In the genomic region with DNA sequence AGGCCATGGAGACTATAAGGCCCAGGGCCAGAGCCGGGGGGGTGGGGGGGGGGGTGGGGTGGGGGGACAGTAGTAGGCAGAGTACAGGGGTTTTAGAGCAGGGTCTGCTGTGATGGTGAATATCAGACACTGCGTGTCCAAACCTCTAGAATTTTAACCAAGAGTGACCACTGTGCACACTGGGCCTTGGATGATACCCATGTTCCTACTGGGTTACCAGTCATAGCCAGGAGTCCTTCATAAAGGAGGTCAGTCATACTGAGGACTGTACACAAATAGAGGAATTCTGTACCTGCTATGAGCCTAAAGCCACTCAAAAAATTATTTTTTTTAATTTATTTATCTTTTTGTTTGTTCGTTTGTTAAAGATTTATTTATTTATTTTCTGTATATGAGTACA, we compare ENCODE assay signal across 17 mouse cellular contexts.
DNase-seq lines count a peak whose midpoint lies in the region; ATAC-seq lines count a peak whose summit lies in the region.
"Had no signal": no experiment of that assay in that cellular context is flagged by ENCODE, and none has a peak within 500 bp of the region (broad histone marks: within the 10 kb centered on the region; RNA-seq: fewer than 3 reads in every experiment).

No protein-coding gene starts in this region.

- ATAC-seq in cerebellum, adult (ENCODE audit: insufficient number of reproducible peaks, low FRiP score, low TSS enrichment), result no peak
- ATAC-seq: activated CD4-positive, CD25-positive, alpha-beta regulatory T cell, adult 4 months; CD4-positive, CD25-positive, alpha-beta regulatory T cell, adult 4 months; Patski had no signal

- peak; percentile 60 for DNase-seq in cerebellum, adult 9-10 months
- DNase-seq in cerebellum, adult 9-11 months, result peak; percentile 46
- no peak for DNase-seq in cerebellum, postnatal 36 days
- DNase-seq: adrenal gland, adult 2 months; adrenal gland, adult 8-10 months; adrenal gland, postnatal 10 days; adrenal gland, postnatal 14 days; adrenal gland, postnatal 25 days; adrenal gland, postnatal 36 days; B cell, adult 2 months; cerebellum, adult 11-12 months; cerebellum, adult 18-20 months; cerebellum, adult 2 months had no signal

Comparison
In these comparisons a context has a peak if more than half of its experiments do, and no peak if none do; other contexts are left out.
1. DNase-seq: peak in cerebellum, adult 9-10 months (single experiment) and cerebellum, adult 9-11 months (single experiment); none in cerebellum, postnatal 36 days (0 of 2).